Mouse (Mus musculus) Patski (cell line): ENCODE results near the gene Mtr. TPM values are rescaled to one million over a fixed set of nuclear protein-coding genes. Genes with fewer than 3 reads are reported as not detected.
"Not testable (repeated sequence)": the region's sequence is repeated elsewhere in the genome, so short reads cannot be mapped to it uniquely, and the experiment has no call there.

Source experiments
- ATAC-seq: fragments of 100-300 bp; one replicate; pipeline ENCODE4 v1.8.0; 2021
- CTCF ChIA-PET: fragments of 350-600 bp; sonication (Branson Sonifier 250); formaldehyde crosslinking; loops from one replicate; lab custom pipeline; 2022; ENCODE audit warnings: inconsistent platforms; lab: Charles Lee
- POLR2A ChIA-PET: fragments of 350-600 bp; sonication (Branson Sonifier 250); formaldehyde crosslinking; loops from one replicate; lab custom pipeline; 2022; ENCODE audit warnings: antibody characterized with exemption, inconsistent platforms; lab: Charles Lee
- DNase-seq: peaks from one replicate; pipeline ENCODE4 v3.0.0-alpha.2; 2011; ENCODE audit warnings: low read depth, low spot score
- H3K27me3 ChIP-seq: fragments of 371-371 bp; one replicate; pipeline ENCODE4 v1.5.1; 2021
- CTCF ChIP-seq: fragments of 100-300 bp; IDR thresholded peaks from one replicate; pipeline ENCODE4 v1.5.1; 2021
- in situ Hi-C: fragments of 300-500 bp; cut with MboI; formaldehyde crosslinking; loops from 3 replicates; pipeline ENCODE4 v1.11.1; 2018; ENCODE audit warnings: low pct_unique_long_range_greater_than_20kb, mixed read lengths
- polyA plus RNA-seq: library from polyadenylated mRNA; unstranded; gene quantifications from one replicate; pipeline ENCODE4 v1.2.3, GENCODE M21; 2021

The Mtr gene
- polyA plus RNA-seq, 1 experiment from 2014 or later = 27.2 TPM

- DNase-seq (no peak), ATAC-seq (no peak)
- in situ Hi-C loops = no loop called here
- TF ChIP-seq CTCF = no peak
- POLR2A ChIA-PET = no interaction called here
- H3K27me3 ChIP-seq = peaks cover 7% of the 10 kb centered on the region
- CTCF ChIA-PET = no interaction called here
Measured at GRCm38 (mm10) chr13:12166386-12166785, 91.5 kb downstream of the Mtr start.

GRCm38 (mm10) chr13:12165461-12166058 lies 92.4 kb downstream of the Mtr start:
- DNase-seq (no peak), ATAC-seq (no peak)
- ChIA-PET CTCF (no interaction called here), POLR2A (no interaction called here)
- no peak for TF ChIP-seq CTCF
- in situ Hi-C loops = no loop called here
- H3K27me3 ChIP-seq = peaks cover 7% of the 10 kb centered on the region

- POLR2A ChIA-PET = no interaction called here
- ATAC-seq = no peak
Measured at GRCm38 (mm10) chr13:12162457-12162856, 95.5 kb downstream of the Mtr start.

GRCm38 (mm10) chr13:12160121-12160475 lies 97.8 kb downstream of the Mtr start:
- ATAC-seq (no peak), DNase-seq (no peak)
- ChIA-PET POLR2A (no interaction called here), CTCF (interaction anchor here (1.3 kb wide), 1 partner anchor 13 kb away, joined by 3 read pairs; no protein-coding TSS in a partner anchor)
- H3K27me3 ChIP-seq = peaks cover 8% of the 10 kb centered on the region
- in situ Hi-C loops = no loop called here
- TF ChIP-seq CTCF = no peak

More at GRCm38 (mm10) chr13:12162457-12162856, 95.5 kb downstream of the Mtr start:
- TF ChIP-seq CTCF = no peak
- in situ Hi-C loops = no loop called here
- DNase-seq = no peak
- peaks cover 4% of the 10 kb centered on the region for H3K27me3 ChIP-seq
- CTCF ChIA-PET = no interaction called here

- in situ Hi-C loops = no loop called here
- peaks cover 8% of the 10 kb centered on the region for H3K27me3 ChIP-seq
- CTCF ChIA-PET = interaction anchor here (1.3 kb wide), 1 partner anchor 14 kb away, joined by 3 read pairs; no protein-coding TSS in a partner anchor
- ATAC-seq = no peak
- TF ChIP-seq CTCF = no peak
- no peak for DNase-seq
- POLR2A ChIA-PET = no interaction called here
Measured at GRCm38 (mm10) chr13:12159288-12160120, 98.4 kb downstream of the Mtr start.

- TF ChIP-seq CTCF = no peak
- peaks cover 9% of the 10 kb centered on the region for H3K27me3 ChIP-seq
- in situ Hi-C loops = no loop called here
- DNase-seq = no peak
- CTCF ChIA-PET = no interaction called here
- POLR2A ChIA-PET = no interaction called here
- no peak for ATAC-seq
Measured at GRCm38 (mm10) chr13:12153922-12154321, 104.0 kb downstream of the Mtr start.

GRCm38 (mm10) chr13:12146918-12147507 lies 110.9 kb downstream of the Mtr start:
- ATAC-seq (no peak), DNase-seq (no peak)
- in situ Hi-C loops = no loop called here
- H3K27me3 ChIP-seq = peaks cover 4% of the 10 kb centered on the region
- CTCF ChIA-PET = no interaction called here
- POLR2A ChIA-PET = no interaction called here
- no peak for TF ChIP-seq CTCF

GRCm38 (mm10) chr13:12146402-12146801 lies 111.5 kb downstream of the Mtr start:
- TF ChIP-seq CTCF = no peak
- ChIA-PET POLR2A (no interaction called here), CTCF (no interaction called here)
- in situ Hi-C loops = no loop called here
- ATAC-seq = no peak
- H3K27me3 ChIP-seq = peaks cover 10% of the 10 kb centered on the region
- DNase-seq = no peak

GRCm38 (mm10) chr13:12143347-12143746 lies 114.6 kb downstream of the Mtr start:
- CTCF ChIA-PET = no interaction called here
- in situ Hi-C loops = no loop called here
- peaks cover 22% of the 10 kb centered on the region for H3K27me3 ChIP-seq
- TF ChIP-seq CTCF = no peak
- no peak for ATAC-seq
- POLR2A ChIA-PET = no interaction called here
- DNase-seq = no peak

GRCm38 (mm10) chr13:12136461-12136860 lies 121.5 kb downstream of the Mtr start:
- peaks cover 21% of the 10 kb centered on the region for H3K27me3 ChIP-seq
- not testable (repeated sequence) for ATAC-seq

GRCm38 (mm10) chr13:12133549-12133948 lies 124.4 kb downstream of the Mtr start:
- CTCF ChIA-PET = no interaction called here
- in situ Hi-C loops = no loop called here
- ATAC-seq (no peak), DNase-seq (no peak)
- no peak for TF ChIP-seq CTCF
- peaks cover 9% of the 10 kb centered on the region for H3K27me3 ChIP-seq
- POLR2A ChIA-PET = no interaction called here

More at GRCm38 (mm10) chr13:12136461-12136860, 121.5 kb downstream of the Mtr start:
- DNase-seq, POLR2A ChIA-PET, in situ Hi-C loops, CTCF ChIA-PET: not testable (repeated sequence)

Other genes with a start within 250 kb of the Mtr start
- gene Ryr2, start 151.2 kb downstream of the Mtr start, polyA plus RNA-seq = not detected
- gene Actn2, start 82.6 kb upstream of the Mtr start, polyA plus RNA-seq = 0.33 TPM
- 24.6 TPM for gene Heatr1, start 136.9 kb upstream of the Mtr start, polyA plus RNA-seq
- 58.8 TPM for gene Lgals8, start 206.8 kb upstream of the Mtr start, polyA plus RNA-seq